Mouse (Mus musculus): ENCODE results near the gene Pomt2. TPM values are rescaled to one million over a fixed set of nuclear protein-coding genes. Genes with fewer than 3 reads are reported as not detected.

Pomt2 gene
- polyA plus RNA-seq, 1 experiment: 3.4 TPM

DNA sequence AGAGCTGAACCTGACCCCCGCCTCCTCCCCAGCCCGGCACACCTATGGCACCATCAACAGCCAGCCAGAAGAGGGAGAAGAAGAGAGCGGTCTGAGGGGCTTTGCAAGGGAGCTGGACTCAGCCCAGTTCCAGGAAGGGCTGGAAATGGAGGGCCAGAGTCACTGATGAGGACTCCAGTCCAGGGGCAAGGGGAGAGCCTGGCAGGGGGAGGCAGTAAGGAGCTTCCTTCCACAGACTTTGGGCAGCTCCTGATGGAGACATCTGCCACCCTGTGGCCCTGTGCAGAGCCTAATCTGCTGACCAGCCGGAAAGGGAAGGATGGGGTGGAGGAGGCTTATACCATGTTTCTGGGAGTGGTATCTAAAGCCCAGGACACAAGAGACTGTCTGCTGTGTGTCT is 58.5 kb downstream of the Pomt2 start:
- H3K4me1 ChIP-seq (ENCODE audit: control insufficient read depth, insufficient read depth, low read length): no peaks in the 10 kb centered on the region
- WGBS: 84% methylated on average over 4 of the region's 4 CpGs
- H3K27ac ChIP-seq (ENCODE audit: control insufficient read depth, insufficient read depth, low read depth, low read length, poor library complexity): no peak overlapping the region
- no peak overlapping the region for H3K4me3 ChIP-seq (replicated peaks; ENCODE audit: control insufficient read depth, low read depth, low read length)
- TF ChIP-seq CTCF (IDR thresholded peaks at IDR 0.05; ENCODE audit: control insufficient read depth, insufficient read depth, low read length) (no peak), POLR2A (IDR thresholded peaks at IDR 0.05; ENCODE audit: borderline replicate concordance, control insufficient read depth, low read depth, low read length) (no peak)

DNA sequence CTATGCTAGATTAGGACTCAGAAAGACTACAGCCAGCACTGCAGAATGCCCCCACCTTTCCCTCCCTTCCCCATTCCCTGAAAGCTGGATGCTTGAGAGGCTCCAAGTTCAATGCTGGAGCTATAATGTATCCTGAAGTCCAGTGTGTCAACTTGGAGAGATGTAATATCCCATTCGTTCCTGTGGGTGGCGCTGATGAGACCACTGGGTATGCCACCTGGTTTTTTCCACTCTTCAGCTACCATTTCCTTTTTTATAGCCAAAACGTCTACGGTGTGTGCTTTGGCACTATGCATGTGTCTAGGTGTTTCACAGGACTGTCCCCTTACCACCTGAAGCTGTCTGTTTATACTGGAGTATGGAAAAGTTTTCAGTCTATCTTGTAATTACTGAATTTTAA is 59.4 kb downstream of the Pomt2 start:
- H3K4me3 ChIP-seq (replicated peaks; ENCODE audit: control insufficient read depth, low read depth, low read length): no peak overlapping the region
- no peak overlapping the region for H3K27ac ChIP-seq (ENCODE audit: control insufficient read depth, insufficient read depth, low read depth, low read length, poor library complexity)
- TF ChIP-seq POLR2A (IDR thresholded peaks at IDR 0.05; ENCODE audit: borderline replicate concordance, control insufficient read depth, low read depth, low read length) (no peak), CTCF (IDR thresholded peaks at IDR 0.05; ENCODE audit: control insufficient read depth, insufficient read depth, low read length) (no peak)
- H3K4me1 ChIP-seq (ENCODE audit: control insufficient read depth, insufficient read depth, low read length): no peaks in the 10 kb centered on the region
- 20% methylated on average over 4 of the region's 4 CpGs for WGBS

DNA sequence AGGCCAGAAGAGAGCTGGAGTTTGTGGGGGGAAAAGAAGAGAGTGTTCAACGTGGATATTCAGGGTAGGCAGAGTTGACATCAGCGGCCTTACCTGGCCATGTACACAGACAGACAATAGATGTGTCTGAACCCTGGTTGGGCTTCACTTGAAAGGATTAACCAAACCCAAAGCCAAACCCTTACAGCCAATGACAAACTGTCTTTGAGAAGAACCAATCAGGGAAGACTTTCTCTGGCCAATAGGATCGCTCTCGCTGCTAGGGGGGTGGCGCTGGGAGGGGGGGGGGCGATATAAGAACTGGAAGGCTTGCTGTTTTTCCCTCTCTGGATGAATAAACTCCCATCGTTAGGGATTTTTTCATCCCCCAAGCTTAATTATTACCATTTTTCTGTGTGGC is 60.5 kb downstream of the Pomt2 start:
- Histone ChIP-seq H3K27ac (ENCODE audit: control insufficient read depth, insufficient read depth, low read depth, low read length, poor library complexity) (no peak overlapping the region), H3K4me3 (replicated peaks; ENCODE audit: control insufficient read depth, low read depth, low read length) (no peak overlapping the region), H3K4me1 (ENCODE audit: control insufficient read depth, insufficient read depth, low read length) (no peaks in the 10 kb centered on the region)
- TF ChIP-seq POLR2A (IDR thresholded peaks at IDR 0.05; ENCODE audit: borderline replicate concordance, control insufficient read depth, low read depth, low read length): no peak
- TF ChIP-seq CTCF (IDR thresholded peaks at IDR 0.05; ENCODE audit: control insufficient read depth, insufficient read depth, low read length): no peak
- WGBS: 67% methylated on average over 7 of the region's 7 CpGs

DNA sequence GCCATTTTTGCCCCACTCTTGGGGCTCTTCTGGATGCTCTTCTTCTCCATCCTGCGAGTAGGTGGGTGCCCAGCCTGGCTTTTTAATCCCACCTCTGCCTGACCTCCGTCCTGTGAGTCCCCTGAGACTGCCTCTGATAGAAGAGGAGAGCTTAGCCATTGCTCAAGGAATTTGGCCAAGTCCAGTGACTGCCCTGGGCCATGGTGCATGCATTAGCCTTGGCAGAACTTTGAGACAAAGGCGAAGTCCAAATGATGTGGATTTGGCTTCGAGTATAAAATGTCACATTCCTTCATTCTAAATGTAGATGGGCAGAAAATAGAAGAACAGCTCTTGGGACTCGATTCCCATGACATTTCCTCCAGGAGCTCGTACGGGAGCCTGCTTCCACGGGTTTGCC is 65.0 kb downstream of the Pomt2 start:
- Histone ChIP-seq H3K4me3 (replicated peaks; ENCODE audit: control insufficient read depth, low read depth, low read length) (no peak overlapping the region), H3K4me1 (ENCODE audit: control insufficient read depth, insufficient read depth, low read length) (no peaks in the 10 kb centered on the region), H3K27ac (ENCODE audit: control insufficient read depth, insufficient read depth, low read depth, low read length, poor library complexity) (no peak overlapping the region)
- WGBS: 71% methylated on average over 8 of the region's 8 CpGs
- TF ChIP-seq CTCF (IDR thresholded peaks at IDR 0.05; ENCODE audit: control insufficient read depth, insufficient read depth, low read length) (no peak), POLR2A (IDR thresholded peaks at IDR 0.05; ENCODE audit: borderline replicate concordance, control insufficient read depth, low read depth, low read length) (no peak)

DNA sequence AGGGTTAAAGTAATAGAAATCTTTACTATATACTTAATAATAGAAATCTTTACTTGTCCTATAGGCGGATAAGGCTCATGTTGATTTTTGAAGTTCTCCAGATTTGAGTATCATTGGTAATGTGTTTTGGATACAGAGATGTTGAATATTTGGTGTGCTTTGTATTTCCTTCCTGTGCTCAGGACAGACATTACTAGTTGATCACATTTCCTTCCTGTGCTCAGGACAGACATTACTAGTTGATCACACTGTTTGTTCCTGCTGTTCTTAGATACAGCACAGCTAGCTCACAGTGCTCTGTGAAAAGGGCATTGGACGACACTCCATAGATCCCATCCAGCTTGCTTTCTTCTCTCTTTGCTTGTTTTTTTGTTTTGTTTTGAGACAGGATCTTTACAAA is 71.2 kb downstream of the Pomt2 start:
- H3K4me1 ChIP-seq (ENCODE audit: control insufficient read depth, insufficient read depth, low read length): no peaks in the 10 kb centered on the region
- 73% methylated on average over 2 of the region's 2 CpGs for WGBS
- no peak overlapping the region for H3K4me3 ChIP-seq (replicated peaks; ENCODE audit: control insufficient read depth, low read depth, low read length)
- H3K27ac ChIP-seq (ENCODE audit: control insufficient read depth, insufficient read depth, low read depth, low read length, poor library complexity): no peak overlapping the region
- TF ChIP-seq POLR2A (IDR thresholded peaks at IDR 0.05; ENCODE audit: borderline replicate concordance, control insufficient read depth, low read depth, low read length) (no peak), CTCF (IDR thresholded peaks at IDR 0.05; ENCODE audit: control insufficient read depth, insufficient read depth, low read length) (no peak)

DNA sequence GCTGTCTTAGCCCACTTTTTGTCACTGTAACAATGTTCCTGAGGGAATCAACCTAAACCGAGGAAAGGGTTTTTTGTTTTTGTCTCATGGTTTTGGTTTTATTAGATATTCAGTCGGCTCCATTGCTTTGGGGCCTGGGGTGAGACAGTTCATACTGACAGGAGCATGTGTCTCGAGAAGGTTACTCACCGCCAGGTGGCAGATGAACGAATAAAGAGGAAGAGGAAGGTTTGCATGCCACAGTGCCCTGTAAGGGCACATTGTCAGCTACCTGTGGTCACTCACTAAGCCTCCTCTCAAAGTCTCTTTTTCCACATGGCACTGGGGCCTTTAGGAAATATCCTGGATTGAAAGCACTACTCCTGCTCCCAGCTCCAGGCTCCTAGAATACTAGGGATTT is 77.2 kb downstream of the Pomt2 start:
- WGBS: 39% methylated on average over 5 of the region's 5 CpGs

DNA sequence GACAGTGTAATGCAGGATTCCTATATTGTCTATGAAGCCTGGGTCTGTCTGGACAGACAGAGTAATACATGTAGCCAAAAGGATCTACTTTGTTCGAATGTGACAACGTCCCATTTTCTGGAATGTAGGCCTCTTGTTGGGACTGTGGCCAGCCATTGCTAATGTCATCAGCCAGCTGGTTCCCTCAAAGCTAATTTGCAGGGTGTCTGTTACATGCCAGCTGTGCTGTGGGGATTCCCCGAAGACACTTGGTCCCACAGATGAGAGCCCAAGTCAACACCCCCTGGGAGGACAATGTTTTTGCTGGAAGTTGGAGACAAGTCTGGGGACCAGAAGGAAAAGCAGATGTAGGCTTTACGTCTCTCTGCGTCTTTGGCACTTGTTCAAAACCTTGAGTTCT is 81.3 kb downstream of the Pomt2 start:
- WGBS: 81% methylated on average over 5 of the region's 5 CpGs
- TF ChIP-seq POLR2A (IDR thresholded peaks at IDR 0.05; ENCODE audit: borderline replicate concordance, control insufficient read depth, low read depth, low read length): no peak
- TF ChIP-seq CTCF (IDR thresholded peaks at IDR 0.05; ENCODE audit: control insufficient read depth, insufficient read depth, low read length): no peak
- Histone ChIP-seq H3K27ac (ENCODE audit: control insufficient read depth, insufficient read depth, low read depth, low read length, poor library complexity) (no peak overlapping the region), H3K4me1 (ENCODE audit: control insufficient read depth, insufficient read depth, low read length) (no peaks in the 10 kb centered on the region), H3K4me3 (replicated peaks; ENCODE audit: control insufficient read depth, low read depth, low read length) (no peak overlapping the region)

More for the DNA sequence above, 77.2 kb downstream of the Pomt2 start:
- TF ChIP-seq POLR2A (IDR thresholded peaks at IDR 0.05; ENCODE audit: borderline replicate concordance, control insufficient read depth, low read depth, low read length) (no peak), CTCF (IDR thresholded peaks at IDR 0.05; ENCODE audit: control insufficient read depth, insufficient read depth, low read length) (no peak)
- Histone ChIP-seq H3K27ac (ENCODE audit: control insufficient read depth, insufficient read depth, low read depth, low read length, poor library complexity) (no peak overlapping the region), H3K4me1 (ENCODE audit: control insufficient read depth, insufficient read depth, low read length) (no peaks in the 10 kb centered on the region), H3K4me3 (replicated peaks; ENCODE audit: control insufficient read depth, low read depth, low read length) (no peak overlapping the region)

DNA sequence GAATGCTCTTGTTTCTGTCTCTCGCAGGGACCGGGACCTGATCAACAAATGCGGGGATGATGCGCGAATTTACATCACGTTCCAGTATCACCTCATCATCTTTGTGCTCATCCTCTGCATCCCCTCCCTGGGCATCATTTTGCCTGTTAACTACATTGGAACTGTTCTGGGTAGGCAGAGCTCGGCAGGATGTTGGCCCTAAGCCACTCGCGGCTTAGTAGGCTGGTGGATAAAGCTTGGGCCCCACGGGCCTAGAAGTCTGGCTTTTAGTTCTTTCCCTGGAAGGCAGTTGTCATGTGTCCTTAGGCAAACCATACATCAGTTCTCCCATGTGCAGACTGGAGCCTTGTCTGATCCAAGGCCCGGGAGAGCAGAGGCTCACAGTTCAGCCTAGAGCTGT is 82.3 kb downstream of the Pomt2 start:
- Histone ChIP-seq H3K27ac (ENCODE audit: control insufficient read depth, insufficient read depth, low read depth, low read length, poor library complexity) (no peak overlapping the region), H3K4me3 (replicated peaks; ENCODE audit: control insufficient read depth, low read depth, low read length) (no peak overlapping the region), H3K4me1 (ENCODE audit: control insufficient read depth, insufficient read depth, low read length) (no peaks in the 10 kb centered on the region)
- 77% methylated on average over 11 of the region's 11 CpGs for WGBS
- TF ChIP-seq CTCF (IDR thresholded peaks at IDR 0.05; ENCODE audit: control insufficient read depth, insufficient read depth, low read length) (no peak), POLR2A (IDR thresholded peaks at IDR 0.05; ENCODE audit: borderline replicate concordance, control insufficient read depth, low read depth, low read length) (no peak)

DNA sequence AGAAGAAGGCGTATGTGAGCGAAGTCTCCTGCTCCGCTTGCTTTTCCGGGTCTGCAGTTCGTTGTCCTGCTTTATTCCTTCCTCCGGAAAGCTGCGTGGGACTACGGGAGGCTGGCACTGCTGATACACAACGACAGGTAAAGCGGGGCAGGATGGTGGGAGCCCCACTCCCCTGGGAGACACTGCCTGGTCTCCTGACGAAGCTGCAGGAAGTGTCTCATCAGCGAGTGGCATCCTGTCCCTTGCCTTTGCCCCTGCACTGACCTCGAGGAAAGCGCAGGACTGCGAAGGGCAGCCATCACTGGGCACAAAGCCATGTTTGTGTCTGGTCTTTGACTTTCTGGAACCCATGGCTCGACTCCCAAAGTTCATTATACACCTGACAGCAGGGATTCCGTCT is 90.7 kb downstream of the Pomt2 start:
- H3K4me3 ChIP-seq (replicated peaks; ENCODE audit: control insufficient read depth, low read depth, low read length): no peak overlapping the region
- no peak overlapping the region for H3K27ac ChIP-seq (ENCODE audit: control insufficient read depth, insufficient read depth, low read depth, low read length, poor library complexity)
- H3K4me1 ChIP-seq (ENCODE audit: control insufficient read depth, insufficient read depth, low read length): no peaks in the 10 kb centered on the region
- TF ChIP-seq POLR2A (IDR thresholded peaks at IDR 0.05; ENCODE audit: borderline replicate concordance, control insufficient read depth, low read depth, low read length) (no peak), CTCF (IDR thresholded peaks at IDR 0.05; ENCODE audit: control insufficient read depth, insufficient read depth, low read length) (no peak)
- WGBS: 58% methylated on average over 17 of the region's 17 CpGs

Other genes starting within 250 kb of the Pomt2 start
- 5.5 and 5.9 TPM in 2 replicates for gene Cipc, start 200.9 kb downstream of the Pomt2 start, polyA plus RNA-seq (2011; ENCODE audit: insufficient read depth, insufficient read length, low replicate concordance, missing spikeins)
- gene Zdhhc22, start 157.5 kb downstream of the Pomt2 start, polyA plus RNA-seq (2011; ENCODE audit: insufficient read depth, insufficient read length, low replicate concordance, missing spikeins): not detected in 2 replicates
- gene Tmem63c, start 126.6 kb downstream of the Pomt2 start, polyA plus RNA-seq (2011; ENCODE audit: insufficient read depth, insufficient read length, low replicate concordance, missing spikeins): not detected in 2 replicates
- not detected in 2 replicates for gene Ngb, start 45.4 kb downstream of the Pomt2 start, polyA plus RNA-seq (2011; ENCODE audit: insufficient read depth, insufficient read length, low replicate concordance, missing spikeins)
- 14.7 and 25.1 TPM in 2 replicates for gene Gstz1, start 803 bp downstream of the Pomt2 start, polyA plus RNA-seq (2011; ENCODE audit: insufficient read depth, insufficient read length, low replicate concordance, missing spikeins)
- not detected in 2 replicates for gene Samd15, start 51.8 kb upstream of the Pomt2 start, polyA plus RNA-seq (2011; ENCODE audit: insufficient read depth, insufficient read length, low replicate concordance, missing spikeins)
- gene Tmed8, start 52.5 kb upstream of the Pomt2 start, polyA plus RNA-seq (2011; ENCODE audit: insufficient read depth, insufficient read length, low replicate concordance, missing spikeins): 2.2 and 5.0 TPM in 2 replicates
- 2.6 TPM in 1 of 2 replicates, not detected in the other for gene Noxred1, start 90.8 kb upstream of the Pomt2 start, polyA plus RNA-seq (2011; ENCODE audit: insufficient read depth, insufficient read length, low replicate concordance, missing spikeins)
- gene Vipas39, start 118.3 kb upstream of the Pomt2 start, polyA plus RNA-seq (2011; ENCODE audit: insufficient read depth, insufficient read length, low replicate concordance, missing spikeins): 10.8 and 23.7 TPM in 2 replicates
- 49.0 and 74.4 TPM in 2 replicates for gene Ahsa1, start 118.5 kb upstream of the Pomt2 start, polyA plus RNA-seq (2011; ENCODE audit: insufficient read depth, insufficient read length, low replicate concordance, missing spikeins)
- gene Ism2, start 151.7 kb upstream of the Pomt2 start, polyA plus RNA-seq (2011; ENCODE audit: insufficient read depth, insufficient read length, low replicate concordance, missing spikeins): not detected in 2 replicates
- 10.7 and 31.6 TPM in 2 replicates for gene Sptlc2, start 240.4 kb upstream of the Pomt2 start, polyA plus RNA-seq (2011; ENCODE audit: insufficient read depth, insufficient read length, low replicate concordance, missing spikeins)